Mouse (Mus musculus): Measurements from ENCODE around the gene Ndufb7. TPM values are rescaled to one million over a fixed set of nuclear protein-coding genes. Genes with fewer than 3 reads are reported as not detected.

Ndufb7 gene
- polyA plus RNA-seq, 1 experiment from 2014 or later = 397 TPM

GRCm38 (mm10) chr8:83611921-83612320 is 45.5 kb downstream of the Ndufb7 start:
- peaks cover 31% of the 10 kb centered on the region for H3K4me1 ChIP-seq (replicated peaks)

GRCm38 (mm10) chr8:83613695-83614094 is 47.2 kb downstream of the Ndufb7 start:
- Histone ChIP-seq H3K4me2 (no peak overlapping the region), H3K27ac (replicated peaks) (no peak overlapping the region), H3K36me3 (peaks cover 46% of the 10 kb centered on the region), H3K27me3 (no peaks in the 10 kb centered on the region), H3K9ac (no peak overlapping the region), H3K4me1 (replicated peaks) (peaks cover 26% of the 10 kb centered on the region), H3K9me3 (no peaks in the 10 kb centered on the region), H3K4me3 (no peak overlapping the region)
- WGBS = 98% methylated on average over 4 of the region's 4 CpGs
- ATAC-seq (ENCODE audit: low read depth) = no peak

More at GRCm38 (mm10) chr8:83611921-83612320, 45.5 kb downstream of the Ndufb7 start:
- Histone ChIP-seq H3K9me3 (no peaks in the 10 kb centered on the region), H3K27me3 (no peaks in the 10 kb centered on the region), H3K36me3 (peaks cover 46% of the 10 kb centered on the region), H3K9ac (no peak overlapping the region), H3K27ac (replicated peaks) (no peak overlapping the region), H3K4me2 (no peak overlapping the region), H3K4me3 (no peak overlapping the region)
- 93% methylated on average over 4 of the region's 4 CpGs for WGBS
- ATAC-seq (ENCODE audit: low read depth) = no peak

DNA sequence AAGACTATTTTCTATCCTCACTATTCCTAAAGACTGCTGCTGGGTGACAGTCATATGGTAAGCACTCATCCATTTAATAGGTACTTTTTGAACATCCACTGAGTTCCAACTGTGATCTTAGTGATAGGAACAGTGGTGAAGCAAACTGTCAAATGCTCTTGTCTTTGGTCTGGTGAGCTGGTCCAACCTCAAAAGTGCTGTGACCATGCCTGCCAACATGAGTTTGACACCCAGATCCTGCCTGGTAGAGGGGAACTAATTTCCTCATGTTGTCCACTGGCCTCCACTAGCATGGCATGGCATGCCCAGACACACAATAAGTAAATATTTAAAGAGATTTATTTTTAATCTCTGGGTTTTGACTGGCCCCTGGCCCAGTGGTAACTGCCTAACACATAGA is 50.2 kb downstream of the Ndufb7 start:
- ATAC-seq (ENCODE audit: low read depth) = no peak

DNA sequence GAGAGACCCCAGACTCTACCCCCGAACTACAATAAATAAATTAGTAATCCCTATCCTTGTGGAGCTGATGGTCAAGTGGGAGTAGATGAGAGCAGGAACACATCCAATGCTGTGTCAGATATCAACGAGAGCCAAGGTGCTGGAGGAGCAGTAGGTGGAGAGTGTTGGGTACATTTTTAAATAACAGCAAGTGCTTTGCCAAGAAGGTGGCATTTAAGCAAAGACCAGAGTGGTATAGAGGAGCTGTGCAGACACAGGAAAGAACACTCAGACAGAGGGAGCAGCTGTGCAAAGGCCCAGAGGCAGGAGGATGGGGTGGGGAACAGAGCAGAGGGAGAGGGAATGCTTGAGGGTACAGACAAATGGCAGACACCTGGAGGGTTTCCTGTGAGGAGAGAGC is 50.6 kb downstream of the Ndufb7 start:
- Histone ChIP-seq H3K27me3 (no peaks in the 10 kb centered on the region), H3K4me3 (no peak overlapping the region), H3K4me1 (replicated peaks) (0 out of 2 replicates have a peak, but pooled peaks cover 5% of the 10 kb centered on the region), H3K27ac (replicated peaks) (no peak overlapping the region), H3K36me3 (peaks cover 20% of the 10 kb centered on the region), H3K9me3 (no peaks in the 10 kb centered on the region), H3K4me2 (no peak overlapping the region), H3K9ac (no peak overlapping the region)
- 96% methylated on average over 2 of the region's 2 CpGs for WGBS
- ATAC-seq (ENCODE audit: low read depth) = no peak

More for the DNA sequence above, 50.2 kb downstream of the Ndufb7 start:
- Histone ChIP-seq H3K36me3 (peaks cover 25% of the 10 kb centered on the region), H3K27ac (replicated peaks) (no peak overlapping the region), H3K4me3 (no peak overlapping the region), H3K9me3 (no peaks in the 10 kb centered on the region), H3K9ac (no peak overlapping the region), H3K27me3 (no peaks in the 10 kb centered on the region), H3K4me1 (replicated peaks) (no peaks in the 10 kb centered on the region), H3K4me2 (no peak overlapping the region)

GRCm38 (mm10) chr8:83618566-83618965 is 52.1 kb downstream of the Ndufb7 start:
- Histone ChIP-seq H3K9me3 (no peaks in the 10 kb centered on the region), H3K4me1 (replicated peaks) (0 out of 2 replicates have a peak, but pooled peaks cover 6% of the 10 kb centered on the region), H3K36me3 (peaks cover 9% of the 10 kb centered on the region), H3K4me3 (no peak overlapping the region), H3K4me2 (no peak overlapping the region), H3K27me3 (no peaks in the 10 kb centered on the region), H3K9ac (no peak overlapping the region), H3K27ac (replicated peaks) (no peak overlapping the region)
- 92% methylated on average over 2 of the region's 2 CpGs for WGBS
- no peak for ATAC-seq (ENCODE audit: low read depth)

- Histone ChIP-seq H3K4me1 (replicated peaks) (0 out of 2 replicates have a peak, but pooled peaks cover 6% of the 10 kb centered on the region), H3K4me2 (no peak overlapping the region), H3K27me3 (no peaks in the 10 kb centered on the region), H3K36me3 (no peaks in the 10 kb centered on the region), H3K9me3 (no peaks in the 10 kb centered on the region), H3K27ac (replicated peaks) (no peak overlapping the region), H3K4me3 (no peak overlapping the region), H3K9ac (no peak overlapping the region)
- ATAC-seq (ENCODE audit: low read depth) = no peak
- 94% methylated on average over 9 of the region's 9 CpGs for WGBS
These were observed 53.3 kb downstream of the Ndufb7 start for GRCm38 (mm10) chr8:83619568-83620285.

Other genes with a start within 250 kb of the Ndufb7 start
- 19.6 and 22.2 TPM in 2 replicates for gene Elmod2, start 234.2 kb upstream of the Ndufb7 start, polyA plus RNA-seq (2015; fragmentation: Nextera tagmentation; extraction: Ambion mirVana)
- not detected in 2 replicates for gene Mgat4d, start 218.2 kb upstream of the Ndufb7 start, polyA plus RNA-seq (2015; fragmentation: Nextera tagmentation; extraction: Ambion mirVana)
- 12.9 and 15.9 TPM in 2 replicates for gene Clgn, start 176.8 kb upstream of the Ndufb7 start, polyA plus RNA-seq (2015; fragmentation: Nextera tagmentation; extraction: Ambion mirVana)
- 214 and 218 TPM in 2 replicates for gene Scoc, start 108.3 kb upstream of the Ndufb7 start, polyA plus RNA-seq (2015; fragmentation: Nextera tagmentation; extraction: Ambion mirVana)
- 0.04 TPM in 1 of 2 replicates, not detected in the other for gene Olfr370, start 30.9 kb upstream of the Ndufb7 start, polyA plus RNA-seq (2015; fragmentation: Nextera tagmentation; extraction: Ambion mirVana)
- gene Tecr, start 41.3 kb downstream of the Ndufb7 start, polyA plus RNA-seq (2015; fragmentation: Nextera tagmentation; extraction: Ambion mirVana) = 1,063 and 1,130 TPM in 2 replicates
- 54.3 and 54.4 TPM in 2 replicates for gene Dnajb1, start 41.5 kb downstream of the Ndufb7 start, polyA plus RNA-seq (2015; fragmentation: Nextera tagmentation; extraction: Ambion mirVana)
- gene Gipc1, start 86.0 kb downstream of the Ndufb7 start, polyA plus RNA-seq (2015; fragmentation: Nextera tagmentation; extraction: Ambion mirVana) = 149 and 151 TPM in 2 replicates
- 0.46 and 0.50 TPM in 2 replicates for gene Ptger1, start 100.0 kb downstream of the Ndufb7 start, polyA plus RNA-seq (2015; fragmentation: Nextera tagmentation; extraction: Ambion mirVana)
- gene Pkn1, start 132.5 kb downstream of the Ndufb7 start, polyA plus RNA-seq (2015; fragmentation: Nextera tagmentation; extraction: Ambion mirVana) = 21.3 and 25.5 TPM in 2 replicates
- 101 and 105 TPM in 2 replicates for gene Ddx39, start 148.5 kb downstream of the Ndufb7 start, polyA plus RNA-seq (2015; fragmentation: Nextera tagmentation; extraction: Ambion mirVana)
- 12.7 and 14.7 TPM in 2 replicates for gene Adgre5, start 174.7 kb downstream of the Ndufb7 start, polyA plus RNA-seq (2015; fragmentation: Nextera tagmentation; extraction: Ambion mirVana)